Comparison of ENCODE assay signal across 8 mouse cellular contexts in genomic region chr2:38285781-38286432, GRCm38 (mm10). TPM values are rescaled to one million over a fixed set of nuclear protein-coding genes. Genes with fewer than 3 reads are reported as not detected.
DNase-seq lines count a peak whose midpoint lies in the region; ATAC-seq lines count a peak whose summit lies in the region.

No protein-coding gene starts in this region.

- H3K27me3 ChIP-seq in forebrain, embryonic 12.5 days = peaks cover 3% of the 10 kb centered on the region; the same call in 1 of the 2 replicates
- H3K27me3 ChIP-seq in limb, embryonic 11.5 days (ENCODE audit: control insufficient read depth, insufficient read depth, low read length) = no peaks in the 10 kb centered on the region
- no peaks in the 10 kb centered on the region for H3K27me3 ChIP-seq in stomach, embryonic 15.5 days (replicated peaks)

- H3K9ac ChIP-seq in forebrain, embryonic 12.5 days = peak overlapping the region; percentile 82
- peak overlapping the region; percentile 90 for H3K9ac ChIP-seq in limb, embryonic 11.5 days (ENCODE audit: low read length)
- H3K9ac ChIP-seq in stomach, embryonic 15.5 days = no peak overlapping the region

- DNase-seq in spleen, adult 12 weeks (ENCODE audit: low spot score) = peak; percentile 1
- DNase-seq in spleen, adult 18-20 months = no peak
- DNase-seq in limb, embryonic 11.5 days (ENCODE audit: low spot score) = no peak
- no peak for DNase-seq in adrenal gland, postnatal 10 days
- DNase-seq in ovary, postnatal 36 days (ENCODE audit: low spot score) = no peak
- DNase-seq in embryo, embryonic 10 days (ENCODE audit: low spot score) = no peak

- no peaks in the 10 kb centered on the region for H3K9me3 ChIP-seq in forebrain, embryonic 12.5 days
- no peaks in the 10 kb centered on the region for H3K9me3 ChIP-seq in limb, embryonic 11.5 days (ENCODE audit: control insufficient read depth, low read length)
- H3K9me3 ChIP-seq in stomach, embryonic 15.5 days = no peaks in the 10 kb centered on the region

- H3K27ac ChIP-seq in forebrain, embryonic 12.5 days = 0 out of 2 replicates have a peak overlapping the region, but pooled peaks have one; percentile 93
- no peak overlapping the region for H3K27ac ChIP-seq in limb, embryonic 11.5 days (replicated peaks; ENCODE audit: low read depth, low read length)
- H3K27ac ChIP-seq in stomach, embryonic 15.5 days = no peak overlapping the region

- ATAC-seq in forebrain, embryonic 12.5 days (ENCODE audit: low FRiP score) = no peak
- ATAC-seq in limb, embryonic 11.5 days (ENCODE audit: insufficient number of reproducible peaks, low FRiP score, low TSS enrichment, low read depth) = no peak
- ATAC-seq in stomach, embryonic 15.5 days (ENCODE audit: insufficient read depth, low FRiP score, low read depth) = no peak

- WGBS in forebrain, embryonic 12.5 days = 58% methylated on average over 4 of the region's 4 CpGs
- 74% methylated on average over 4 of the region's 4 CpGs for WGBS in limb, embryonic 11.5 days
- WGBS in stomach, embryonic 15.5 days = 54% methylated on average over 4 of the region's 4 CpGs

- H3K4me3 ChIP-seq in forebrain, embryonic 12.5 days (replicated peaks) = peak overlapping the region; percentile 69
- peak overlapping the region; percentile 89 for H3K4me3 ChIP-seq in limb, embryonic 11.5 days (ENCODE audit: low read depth, low read length)
- H3K4me3 ChIP-seq in stomach, embryonic 15.5 days (replicated peaks) = peak overlapping the region; percentile 92

- no peaks in the 10 kb centered on the region for H3K36me3 ChIP-seq in forebrain, embryonic 12.5 days (replicated peaks)
- no peaks in the 10 kb centered on the region for H3K36me3 ChIP-seq in limb, embryonic 11.5 days (ENCODE audit: control insufficient read depth, insufficient read depth, low read length)
- no peaks in the 10 kb centered on the region for H3K36me3 ChIP-seq in stomach, embryonic 15.5 days

- peaks cover 22% of the 10 kb centered on the region for H3K4me1 ChIP-seq in forebrain, embryonic 12.5 days
- 0 out of 2 replicates have a peak, but pooled peaks cover 4% of the 10 kb centered on the region for H3K4me1 ChIP-seq in limb, embryonic 11.5 days (ENCODE audit: control insufficient read depth, insufficient read depth, low read length)
- H3K4me1 ChIP-seq in stomach, embryonic 15.5 days = no peaks in the 10 kb centered on the region; the same call in 1 of the 2 replicates

- peak overlapping the region; percentile 69 for H3K4me2 ChIP-seq in forebrain, embryonic 12.5 days
- peak overlapping the region; percentile 81 for H3K4me2 ChIP-seq in limb, embryonic 11.5 days (ENCODE audit: low read depth, severe bottlenecking)
- H3K4me2 ChIP-seq in stomach, embryonic 15.5 days = peak overlapping the region; percentile 70

RNA-seq across cellular contexts. Expression of gene Dennd1a, which starts 1.3 kb away (rescaled TPM):
- 23.4 and 30.3 TPM in 2 replicates for polyA plus RNA-seq in forebrain, embryonic 12.5 days (2016; fragmentation: Nextera tagmentation; extraction: Ambion mirVana)
- 11.3 and 12.3 TPM in 2 replicates for polyA plus RNA-seq in limb, embryonic 11.5 days (2014; fragmentation: Nextera tagmentation; extraction: Ambion mirVana)
- 10.3 and 13.3 TPM in 2 replicates for polyA plus RNA-seq in stomach, embryonic 15.5 days (2015; fragmentation: Nextera tagmentation; extraction: Ambion mirVana)
- total RNA-seq in adrenal gland, postnatal 10 days (2021) = 10 to 100 TPM; 16.7 to 25.0 TPM

RNA-seq across cellular contexts. Expression of gene Lhx2, which starts 53.2 kb away (rescaled TPM):
- polyA plus RNA-seq in forebrain, embryonic 12.5 days (2016; fragmentation: Nextera tagmentation; extraction: Ambion mirVana) = 196 and 224 TPM in 2 replicates
- 29.0 and 31.2 TPM in 2 replicates for polyA plus RNA-seq in limb, embryonic 11.5 days (2014; fragmentation: Nextera tagmentation; extraction: Ambion mirVana)
- polyA plus RNA-seq in stomach, embryonic 15.5 days (2015; fragmentation: Nextera tagmentation; extraction: Ambion mirVana) = 0.15 and 0.41 TPM in 2 replicates
- 1 to 10 TPM in 1 of 2 experiments, under 1 TPM in 1; 0.91 to 1.5 TPM for total RNA-seq in adrenal gland, postnatal 10 days (2021)

Comparison
In these comparisons a context has a peak if more than half of its experiments do, and no peak if none do; other contexts are left out.
1. RNA of gene Lhx2, which starts 53.2 kb away (polyA plus RNA-seq): 196 to 224 TPM in forebrain, embryonic 12.5 days and 29.0 to 31.2 TPM in limb, embryonic 11.5 days; 0.15 to 0.41 TPM in stomach, embryonic 15.5 days; every median in the first group is over 10 times any median in the second.
2. Peak in every context shown above with its lines, with median percentiles within 50 percentile points of each other: H3K4me2 ChIP-seq and H3K4me3 ChIP-seq.